Mouse (Mus musculus): ENCODE results near the gene Atp2c1. TPM values are rescaled to one million over a fixed set of nuclear protein-coding genes. Genes with fewer than 3 reads are reported as not detected.

Gene Atp2c1
- polyA plus RNA-seq, 1 experiment from 2014 or later: 65.9 TPM

Other genes with a start within 250 kb of the Atp2c1 start
- 14.2 and 14.3 TPM in 2 replicates for gene Aste1, start 131.9 kb downstream of the Atp2c1 start, polyA plus RNA-seq (2016; fragmentation: Nextera tagmentation; extraction: Ambion mirVana)
- 0.53 and 0.72 TPM in 2 replicates for gene Nek11, start 131.8 kb downstream of the Atp2c1 start, polyA plus RNA-seq (2016; fragmentation: Nextera tagmentation; extraction: Ambion mirVana)
- gene Pik3r4, start 115.7 kb upstream of the Atp2c1 start, polyA plus RNA-seq (2016; fragmentation: Nextera tagmentation; extraction: Ambion mirVana): 28.1 and 32.2 TPM in 2 replicates